Mouse (Mus musculus): Measurements from ENCODE around the gene Clpb. TPM values are rescaled to one million over a fixed set of nuclear protein-coding genes. Genes with fewer than 3 reads are reported as not detected.
A peak's percentile ranks its signal among the peaks of the same experiment; 100 is the strongest.
"Not testable (repeated sequence)": the region's sequence is repeated elsewhere in the genome, so short reads cannot be mapped to it uniquely, and the experiment has no call there.

The Clpb gene
- polyA plus RNA-seq, 1 experiment from 2014 or later = 29.4 TPM

DNA sequence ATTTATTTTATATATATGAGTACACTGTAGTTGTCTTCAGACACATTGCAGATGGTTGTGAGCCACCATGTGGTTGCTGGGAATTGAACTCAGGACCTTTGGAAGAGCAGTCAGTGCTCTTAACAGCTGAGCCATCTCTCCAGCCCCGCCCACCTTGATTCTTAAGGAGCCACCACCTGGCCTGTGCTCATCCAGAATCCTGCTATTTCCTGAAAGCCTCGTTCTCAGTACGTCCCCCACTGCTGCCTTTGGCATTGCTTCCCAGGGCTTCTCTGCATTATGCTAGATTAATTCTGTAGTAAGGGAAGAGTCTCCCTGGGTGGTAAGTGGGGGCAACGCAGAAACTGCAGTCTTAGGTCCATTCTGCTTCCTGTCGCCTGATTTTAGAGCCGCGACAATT is 36.3 kb upstream of the Clpb start:
- H3K9me3 ChIP-seq (ENCODE audit: control insufficient read depth, low read length); H3K4me1 ChIP-seq (replicated peaks; ENCODE audit: control insufficient read depth, insufficient read depth, low read length); H3K9ac ChIP-seq (ENCODE audit: low read depth, low read length); H3K27ac ChIP-seq (ENCODE audit: low read depth, low read length); DNase-seq (ENCODE audit: low spot score); H3K27me3 ChIP-seq (ENCODE audit: control insufficient read depth, insufficient read depth, low read length); H3K4me3 ChIP-seq (ENCODE audit: low read depth, low read length); ATAC-seq (ENCODE audit: low FRiP score); H3K36me3 ChIP-seq (ENCODE audit: control insufficient read depth, insufficient read depth, low read length); H3K4me2 ChIP-seq (replicated peaks; ENCODE audit: low read depth, low read length): not testable (repeated sequence)
- WGBS = 65% methylated on average over 7 of the region's 7 CpGs

DNA sequence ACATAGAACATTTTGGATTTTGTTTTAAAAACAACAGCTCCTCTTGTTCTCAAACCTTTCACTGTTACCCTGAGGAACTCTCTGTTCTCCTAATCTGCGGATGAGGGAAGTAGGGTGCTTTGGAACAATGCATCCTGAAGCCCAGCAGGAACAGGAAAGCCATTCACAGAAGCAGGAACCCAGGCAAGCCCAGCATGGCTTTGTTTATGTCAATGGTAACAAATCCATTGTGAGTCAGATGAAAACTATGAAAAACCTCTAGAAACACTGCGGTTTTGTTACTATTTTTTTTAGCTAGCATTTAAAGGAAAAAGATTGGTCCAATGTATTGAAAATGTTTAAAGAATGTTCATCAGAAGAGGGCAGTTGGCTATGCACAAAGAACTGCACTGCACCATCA is 35.0 kb upstream of the Clpb start:
- no peaks in the 10 kb centered on the region for H3K36me3 ChIP-seq (ENCODE audit: control insufficient read depth, insufficient read depth, low read length)
- H3K4me3 ChIP-seq (ENCODE audit: low read depth, low read length) = no peak overlapping the region
- no peak overlapping the region for H3K27ac ChIP-seq (ENCODE audit: low read depth, low read length)
- H3K4me2 ChIP-seq (replicated peaks; ENCODE audit: low read depth, low read length) = no peak overlapping the region
- H3K27me3 ChIP-seq (ENCODE audit: control insufficient read depth, insufficient read depth, low read length) = no peaks in the 10 kb centered on the region
- ATAC-seq (ENCODE audit: low FRiP score) (no peak), DNase-seq (ENCODE audit: low spot score) (no peak)
- WGBS = 57% methylated on average over 2 of the region's 2 CpGs
- no peaks in the 10 kb centered on the region; the same call in 1 of the 2 replicates for H3K4me1 ChIP-seq (replicated peaks; ENCODE audit: control insufficient read depth, insufficient read depth, low read length)
- no peaks in the 10 kb centered on the region for H3K9me3 ChIP-seq (ENCODE audit: control insufficient read depth, low read length)
- no peak overlapping the region for H3K9ac ChIP-seq (ENCODE audit: low read depth, low read length)

DNA sequence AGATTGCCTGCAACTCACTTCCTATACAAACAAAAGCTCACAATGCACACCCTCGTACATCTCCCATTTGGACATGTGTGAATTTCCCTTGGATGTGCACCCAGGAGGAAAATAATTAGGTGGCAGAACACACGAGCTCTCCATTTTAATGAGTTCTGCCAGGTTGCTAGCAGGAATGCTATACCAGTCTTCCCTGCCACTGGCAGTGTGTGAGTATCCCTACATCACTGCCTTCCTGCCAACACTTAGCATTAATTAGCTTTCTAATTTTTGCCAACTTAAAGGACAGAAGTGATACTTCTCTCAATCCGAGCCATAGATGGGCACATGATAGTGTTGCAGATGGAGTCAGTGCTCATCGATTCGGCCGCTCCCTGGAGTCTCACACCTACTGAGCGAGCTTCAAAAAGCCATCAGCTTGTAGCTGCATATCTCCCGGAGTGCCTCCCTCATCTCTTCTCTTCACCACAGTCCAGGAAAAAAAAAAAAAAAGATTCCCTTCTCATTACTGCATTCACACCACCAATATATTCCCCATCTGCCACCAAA is 29.7 kb upstream of the Clpb start:
- DNase-seq (ENCODE audit: low spot score) (no peak), ATAC-seq (ENCODE audit: low FRiP score) (no peak)
- no peak overlapping the region for H3K4me2 ChIP-seq (replicated peaks; ENCODE audit: low read depth, low read length)
- no peak overlapping the region for H3K9ac ChIP-seq (ENCODE audit: low read depth, low read length)
- no peaks in the 10 kb centered on the region for H3K9me3 ChIP-seq (ENCODE audit: control insufficient read depth, low read length)
- H3K27ac ChIP-seq (ENCODE audit: low read depth, low read length) = no peak overlapping the region
- H3K4me1 ChIP-seq (replicated peaks; ENCODE audit: control insufficient read depth, insufficient read depth, low read length) = no peaks in the 10 kb centered on the region
- WGBS = 82% methylated on average over 8 of the region's 8 CpGs
- no peaks in the 10 kb centered on the region for H3K36me3 ChIP-seq (ENCODE audit: control insufficient read depth, insufficient read depth, low read length)
- no peaks in the 10 kb centered on the region for H3K27me3 ChIP-seq (ENCODE audit: control insufficient read depth, insufficient read depth, low read length)
- H3K4me3 ChIP-seq (ENCODE audit: low read depth, low read length) = no peak overlapping the region

DNA sequence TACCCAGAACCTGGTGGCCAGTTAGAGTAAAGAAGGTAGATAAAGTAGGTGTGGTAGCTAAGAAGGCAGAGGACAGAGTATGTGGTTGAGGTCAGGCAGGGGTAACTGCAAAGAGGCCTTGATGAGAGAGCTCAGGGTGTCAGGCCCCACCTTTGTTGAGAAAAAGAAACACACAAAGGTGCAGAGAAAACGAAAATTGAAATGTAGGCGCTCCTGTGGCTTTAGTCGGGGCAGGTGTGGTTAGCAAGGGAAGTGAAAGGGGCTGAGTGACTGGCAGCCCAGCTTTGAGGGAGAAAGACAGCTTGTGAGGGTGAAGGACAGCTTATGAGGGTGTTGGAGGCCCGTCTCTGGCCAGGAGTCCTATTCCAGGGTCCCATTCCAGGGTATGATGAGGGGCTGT is 28.9 kb upstream of the Clpb start:
- H3K4me2 ChIP-seq (replicated peaks; ENCODE audit: low read depth, low read length) = no peak overlapping the region

DNA sequence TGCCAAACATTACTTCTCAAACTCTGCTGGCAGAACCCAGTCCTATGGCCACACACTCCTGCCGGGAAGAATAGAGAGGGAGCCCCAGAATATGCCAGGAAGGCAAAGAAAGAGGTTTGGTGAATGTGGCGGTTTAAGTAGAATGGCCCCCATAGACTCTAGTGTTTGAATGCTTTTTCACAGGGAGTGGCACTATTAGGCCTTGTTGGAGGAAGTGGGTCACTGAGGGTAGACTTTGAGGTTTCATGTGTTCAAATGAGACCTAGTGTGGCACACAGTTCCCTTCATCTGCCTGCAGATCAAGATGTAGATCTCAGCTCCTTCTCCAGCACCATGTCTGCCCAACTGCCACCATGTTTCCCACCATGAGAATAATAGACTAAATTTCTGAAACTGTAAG is 27.4 kb upstream of the Clpb start:
- Histone ChIP-seq H3K36me3 (ENCODE audit: control insufficient read depth, insufficient read depth, low read length) (no peaks in the 10 kb centered on the region), H3K4me1 (replicated peaks; ENCODE audit: control insufficient read depth, insufficient read depth, low read length) (no peaks in the 10 kb centered on the region), H3K4me2 (replicated peaks; ENCODE audit: low read depth, low read length) (no peak overlapping the region), H3K9me3 (ENCODE audit: control insufficient read depth, low read length) (no peaks in the 10 kb centered on the region), H3K4me3 (ENCODE audit: low read depth, low read length) (no peak overlapping the region), H3K27me3 (ENCODE audit: control insufficient read depth, insufficient read depth, low read length) (no peaks in the 10 kb centered on the region), H3K9ac (ENCODE audit: low read depth, low read length) (no peak overlapping the region), H3K27ac (ENCODE audit: low read depth, low read length) (no peak overlapping the region)
- DNase-seq (ENCODE audit: low spot score) = no peak
- WGBS = 88% methylated on average over 2 of the region's 2 CpGs
- ATAC-seq (ENCODE audit: low FRiP score) = no peak

More for the DNA sequence above, 28.9 kb upstream of the Clpb start:
- 86% methylated on average over 4 of the region's 4 CpGs for WGBS
- no peak overlapping the region for H3K27ac ChIP-seq (ENCODE audit: low read depth, low read length)
- H3K36me3 ChIP-seq (ENCODE audit: control insufficient read depth, insufficient read depth, low read length) = no peaks in the 10 kb centered on the region
- H3K9ac ChIP-seq (ENCODE audit: low read depth, low read length) = no peak overlapping the region
- no peaks in the 10 kb centered on the region for H3K9me3 ChIP-seq (ENCODE audit: control insufficient read depth, low read length)
- H3K4me1 ChIP-seq (replicated peaks; ENCODE audit: control insufficient read depth, insufficient read depth, low read length) = no peaks in the 10 kb centered on the region
- no peak for DNase-seq (ENCODE audit: low spot score)
- H3K4me3 ChIP-seq (ENCODE audit: low read depth, low read length) = no peak overlapping the region
- no peaks in the 10 kb centered on the region for H3K27me3 ChIP-seq (ENCODE audit: control insufficient read depth, insufficient read depth, low read length)
- ATAC-seq (ENCODE audit: low FRiP score) = no peak

DNA sequence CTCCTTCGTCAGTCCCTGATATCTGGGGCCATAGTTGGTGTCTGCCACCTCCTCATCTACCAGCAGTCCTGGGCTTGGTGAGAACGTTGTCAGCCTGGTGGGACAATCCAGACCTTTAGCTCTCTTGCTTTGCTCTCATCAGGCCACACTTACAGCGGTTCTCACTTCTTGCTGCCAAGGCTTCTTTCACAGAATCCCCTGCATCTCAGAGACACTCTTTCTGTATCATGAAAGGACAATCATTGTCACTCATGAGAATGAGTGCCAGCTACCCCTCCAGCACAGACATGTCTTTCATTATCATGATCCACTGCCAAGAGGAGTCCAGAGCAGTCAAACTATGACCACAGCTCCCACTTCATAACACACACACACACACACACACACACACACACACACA is 19.6 kb upstream of the Clpb start:
- no peak for ATAC-seq (ENCODE audit: low FRiP score)
- H3K27ac ChIP-seq (ENCODE audit: low read depth, low read length) = no peak overlapping the region
- WGBS = 84% methylated on average over 3 of the region's 3 CpGs

DNA sequence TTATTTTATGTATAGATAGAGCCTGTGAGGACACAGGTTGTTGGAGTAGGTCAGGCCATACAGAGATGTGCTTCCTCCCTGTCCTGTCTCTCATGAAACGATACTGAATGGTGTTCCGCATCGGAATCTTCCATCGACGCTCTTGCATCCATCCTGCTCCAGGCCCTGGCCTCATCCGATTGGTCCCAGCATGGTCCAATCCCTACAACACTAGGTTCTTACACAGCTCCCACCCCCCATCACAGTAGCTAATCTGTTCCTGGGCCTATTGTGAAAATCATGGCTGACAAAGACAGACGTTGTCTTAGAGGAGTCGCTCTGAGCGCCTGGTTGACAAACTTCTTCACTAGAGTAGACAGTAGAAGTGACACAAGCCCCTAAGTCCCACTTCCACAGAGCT is 13.7 kb upstream of the Clpb start:
- ATAC-seq (ENCODE audit: low FRiP score) (no peak), DNase-seq (ENCODE audit: low spot score) (no peak)
- H3K36me3 ChIP-seq (ENCODE audit: control insufficient read depth, insufficient read depth, low read length) = no peaks in the 10 kb centered on the region
- 88% methylated on average over 9 of the region's 9 CpGs for WGBS
- no peak overlapping the region for H3K4me3 ChIP-seq (ENCODE audit: low read depth, low read length)
- no peak overlapping the region for H3K27ac ChIP-seq (ENCODE audit: low read depth, low read length)
- H3K4me2 ChIP-seq (replicated peaks; ENCODE audit: low read depth, low read length) = no peak overlapping the region
- no peak overlapping the region for H3K9ac ChIP-seq (ENCODE audit: low read depth, low read length)
- no peaks in the 10 kb centered on the region for H3K9me3 ChIP-seq (ENCODE audit: control insufficient read depth, low read length)
- H3K27me3 ChIP-seq (ENCODE audit: control insufficient read depth, insufficient read depth, low read length) = no peaks in the 10 kb centered on the region
- no peaks in the 10 kb centered on the region for H3K4me1 ChIP-seq (replicated peaks; ENCODE audit: control insufficient read depth, insufficient read depth, low read length)

More for the DNA sequence above, 19.6 kb upstream of the Clpb start:
- Histone ChIP-seq H3K36me3 (ENCODE audit: control insufficient read depth, insufficient read depth, low read length) (no peaks in the 10 kb centered on the region), H3K4me2 (replicated peaks; ENCODE audit: low read depth, low read length) (no peak overlapping the region), H3K27me3 (ENCODE audit: control insufficient read depth, insufficient read depth, low read length) (no peaks in the 10 kb centered on the region), H3K4me3 (ENCODE audit: low read depth, low read length) (no peak overlapping the region), H3K4me1 (replicated peaks; ENCODE audit: control insufficient read depth, insufficient read depth, low read length) (no peaks in the 10 kb centered on the region), H3K9me3 (ENCODE audit: control insufficient read depth, low read length) (no peaks in the 10 kb centered on the region), H3K9ac (ENCODE audit: low read depth, low read length) (no peak overlapping the region)
- DNase-seq (ENCODE audit: low spot score) = no peak

DNA sequence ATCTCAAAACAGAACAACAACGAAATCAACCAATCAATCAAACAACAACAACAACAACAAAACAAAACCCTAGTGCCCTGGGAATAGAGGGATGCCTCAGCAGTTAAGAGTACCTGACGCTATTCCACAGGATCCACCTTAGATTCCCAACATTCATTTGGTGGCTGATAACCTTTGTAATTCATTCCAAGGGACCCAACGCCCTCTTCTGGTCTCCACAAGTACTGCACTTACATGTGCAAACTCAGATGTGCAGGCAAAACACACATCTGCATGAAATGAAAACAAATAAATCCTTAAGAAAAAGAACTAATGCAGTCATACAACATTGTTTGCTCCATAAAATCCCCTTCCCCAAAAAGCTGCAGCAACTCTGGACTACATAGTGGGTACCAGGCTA is 12.9 kb upstream of the Clpb start:
- no peak overlapping the region for H3K27ac ChIP-seq (ENCODE audit: low read depth, low read length)
- no peaks in the 10 kb centered on the region for H3K4me1 ChIP-seq (replicated peaks; ENCODE audit: control insufficient read depth, insufficient read depth, low read length)
- no peak for ATAC-seq (ENCODE audit: low FRiP score)
- no peak overlapping the region for H3K4me3 ChIP-seq (ENCODE audit: low read depth, low read length)
- DNase-seq (ENCODE audit: low spot score) = peak; percentile 49
- WGBS = 35% methylated on average over 3 of the region's 3 CpGs
- H3K36me3 ChIP-seq (ENCODE audit: control insufficient read depth, insufficient read depth, low read length) = no peaks in the 10 kb centered on the region
- no peaks in the 10 kb centered on the region for H3K9me3 ChIP-seq (ENCODE audit: control insufficient read depth, low read length)
- H3K4me2 ChIP-seq (replicated peaks; ENCODE audit: low read depth, low read length) = no peak overlapping the region
- no peak overlapping the region for H3K9ac ChIP-seq (ENCODE audit: low read depth, low read length)
- H3K27me3 ChIP-seq (ENCODE audit: control insufficient read depth, insufficient read depth, low read length) = no peaks in the 10 kb centered on the region

DNA sequence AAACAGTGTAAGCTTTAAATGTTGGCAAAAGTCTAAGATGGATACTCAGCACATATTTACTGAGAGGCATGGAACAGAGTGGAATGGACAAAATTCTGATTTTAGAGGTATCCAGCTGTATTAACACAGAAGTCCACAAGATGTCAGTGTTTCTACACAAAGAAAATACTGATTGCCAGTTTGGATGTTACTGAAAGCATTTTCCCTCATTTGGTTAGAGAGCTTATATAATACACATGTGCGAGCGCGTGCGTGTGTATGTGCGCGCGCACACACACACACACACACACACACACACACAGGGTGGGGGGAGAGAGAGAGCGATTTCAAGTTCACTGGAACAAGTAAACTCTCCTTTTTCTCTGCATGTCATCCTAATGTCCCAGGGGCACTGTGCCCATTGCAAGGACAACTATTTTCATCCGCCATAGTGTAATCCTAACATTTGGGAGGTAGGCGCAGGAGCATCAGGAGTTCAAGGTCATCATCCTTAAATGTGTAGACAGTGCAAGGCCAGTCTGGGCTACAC is 9.7 kb upstream of the Clpb start:
- no peaks in the 10 kb centered on the region for H3K36me3 ChIP-seq (ENCODE audit: control insufficient read depth, insufficient read depth, low read length)
- H3K27ac ChIP-seq (ENCODE audit: low read depth, low read length) = no peak overlapping the region
- 58% methylated on average over 10 of the region's 10 CpGs for WGBS
- ATAC-seq (ENCODE audit: low FRiP score) = no peak
- H3K9me3 ChIP-seq (ENCODE audit: control insufficient read depth, low read length) = no peaks in the 10 kb centered on the region
- no peak overlapping the region for H3K9ac ChIP-seq (ENCODE audit: low read depth, low read length)
- H3K27me3 ChIP-seq (ENCODE audit: control insufficient read depth, insufficient read depth, low read length) = no peaks in the 10 kb centered on the region
- peak; percentile 31 for DNase-seq (ENCODE audit: low spot score)
- no peaks in the 10 kb centered on the region for H3K4me1 ChIP-seq (replicated peaks; ENCODE audit: control insufficient read depth, insufficient read depth, low read length)
- no peak overlapping the region for H3K4me3 ChIP-seq (ENCODE audit: low read depth, low read length)
- H3K4me2 ChIP-seq (replicated peaks; ENCODE audit: low read depth, low read length) = no peak overlapping the region

All from hindbrain, embryonic 11.5 days (tissue).